Mouse (Mus musculus) embryonic facial prominence, embryonic 14.5 days (tissue): ENCODE measurements around the gene Ndufs6. TPM values are rescaled to one million over a fixed set of nuclear protein-coding genes. Genes with fewer than 3 reads are reported as not detected.

Experiments used
- ATAC-seq: fragments of 200-750 bp; cut with Nextera tagmentation; 2 replicates; pipeline ENCODE4 v1.8.0; 2017; ENCODE audit warnings: low read depth, moderate number of reproducible peaks, moderate TSS enrichment
- DNase-seq: peaks from one replicate; pipeline ENCODE4 v3.0.0-alpha.2; 2015; ENCODE audit warnings: low spot score
- H3K27ac ChIP-seq: fragments of 300-500 bp; sonication (generic); replicated peaks from 2 replicates; pipeline ENCODE4 v1.5.1; 2014; ENCODE audit warnings: low read depth, mild to moderate bottlenecking, low read length, moderate library complexity
- H3K27me3 ChIP-seq: fragments of 300-500 bp; sonication (generic); replicated peaks from 2 replicates; pipeline ENCODE4 v1.6.1; 2014; ENCODE audit warnings: low read length; ENCODE audit not compliant: control insufficient read depth, insufficient read depth
- H3K36me3 ChIP-seq: fragments of 300-500 bp; sonication (generic); 2 replicates; pipeline ENCODE4 v1.6.1; 2014; ENCODE audit warnings: low read length, mixed read lengths; ENCODE audit not compliant: control insufficient read depth, insufficient read depth
- H3K4me1 ChIP-seq: fragments of 300-500 bp; sonication (generic); 2 replicates; pipeline ENCODE4 v1.6.1; 2014; ENCODE audit warnings: antibody characterized with exemption, low read length; ENCODE audit not compliant: control insufficient read depth, insufficient read depth
- H3K4me2 ChIP-seq: fragments of 300-500 bp; sonication (generic); 2 replicates; pipeline ENCODE4 v1.6.1; 2014; ENCODE audit warnings: low read depth, mild to moderate bottlenecking, low read length, moderate library complexity, mixed read lengths
- H3K4me3 ChIP-seq: fragments of 300-500 bp; sonication (generic); 2 replicates; pipeline ENCODE4 v1.5.1; 2014; ENCODE audit warnings: low read depth, mild to moderate bottlenecking, low read length
- H3K9ac ChIP-seq: fragments of 300-500 bp; sonication (generic); 2 replicates; pipeline ENCODE4 v1.6.1; 2014; ENCODE audit warnings: low read depth, mild to moderate bottlenecking, low read length, moderate library complexity, mixed read lengths
- H3K9me3 ChIP-seq: fragments of 300-500 bp; sonication (generic); 2 replicates; pipeline ENCODE4 v1.6.1; 2016; ENCODE audit warnings: low read length; ENCODE audit not compliant: control insufficient read depth
- WGBS: fragments of 180-500 bp; shearing (Covaris S2); extraction: QIAGEN DNeasy Blood & Tissue Kit; methylation state at CpG from one replicate; pipeline ENCODE4 v1.1.7; 2014; 5-methylcytosine and 5-hydroxymethylcytosine counted together
- polyA plus RNA-seq: library from polyadenylated mRNA; unstranded; fragments of >200 nt; fragmentation: Nextera tagmentation; extraction: Ambion mirVana; gene quantifications from 2 replicates; pipeline ENCODE4 v1.2.1, GENCODE M21; 2014

Gene Ndufs6
- polyA plus RNA-seq, 1 experiment from 2014 or later: 386 TPM

- H3K9me3 ChIP-seq: no peaks in the 10 kb centered on the region
- no peaks in the 10 kb centered on the region for H3K36me3 ChIP-seq
- WGBS: 80% methylated on average over 7 of the region's 7 CpGs
- no peak overlapping the region for H3K9ac ChIP-seq
- H3K27me3 ChIP-seq: no peaks in the 10 kb centered on the region
- no peak overlapping the region for H3K4me3 ChIP-seq
- no peaks in the 10 kb centered on the region for H3K4me1 ChIP-seq
- no peak for ATAC-seq
- H3K27ac ChIP-seq: no peak overlapping the region
- DNase-seq: no peak
- no peak overlapping the region for H3K4me2 ChIP-seq
These were observed 19.7 kb upstream of the Ndufs6 start for GRCm38 (mm10) chr13:73347922-73348650.

- Histone ChIP-seq H3K4me2 (no peak overlapping the region), H3K36me3 (no peaks in the 10 kb centered on the region), H3K27ac (no peak overlapping the region), H3K27me3 (no peaks in the 10 kb centered on the region), H3K4me3 (no peak overlapping the region), H3K4me1 (no peaks in the 10 kb centered on the region), H3K9ac (no peak overlapping the region), H3K9me3 (no peaks in the 10 kb centered on the region)
- ATAC-seq: no peak
- no peak for DNase-seq
- WGBS: 58% methylated on average over 3 of the region's 3 CpGs
These were observed 18.8 kb upstream of the Ndufs6 start for GRCm38 (mm10) chr13:73347171-73347570.

GRCm38 (mm10) chr13:73346743-73347142 lies 18.4 kb upstream of the Ndufs6 start:
- ATAC-seq (no peak), DNase-seq (no peak)
- no peak overlapping the region for H3K27ac ChIP-seq
- H3K4me2 ChIP-seq: no peak overlapping the region
- H3K4me3 ChIP-seq: no peak overlapping the region
- H3K9me3 ChIP-seq: no peaks in the 10 kb centered on the region
- no peak overlapping the region for H3K9ac ChIP-seq
- H3K27me3 ChIP-seq: no peaks in the 10 kb centered on the region
- 65% methylated on average over 4 of the region's 4 CpGs for WGBS
- no peaks in the 10 kb centered on the region for H3K4me1 ChIP-seq
- H3K36me3 ChIP-seq: no peaks in the 10 kb centered on the region

- no peak overlapping the region for H3K4me2 ChIP-seq
- H3K36me3 ChIP-seq: no peaks in the 10 kb centered on the region
- no peaks in the 10 kb centered on the region for H3K9me3 ChIP-seq
- no peak overlapping the region for H3K9ac ChIP-seq
- DNase-seq (no peak), ATAC-seq (no peak)
- no peak overlapping the region for H3K27ac ChIP-seq
- H3K4me3 ChIP-seq: no peak overlapping the region
- H3K4me1 ChIP-seq: no peaks in the 10 kb centered on the region
- WGBS: 6% methylated on average over 2 of the region's 2 CpGs
- H3K27me3 ChIP-seq: no peaks in the 10 kb centered on the region
These were observed 17.8 kb upstream of the Ndufs6 start for GRCm38 (mm10) chr13:73346131-73346530.

- Histone ChIP-seq H3K4me1 (no peaks in the 10 kb centered on the region), H3K4me3 (no peak overlapping the region), H3K27me3 (no peaks in the 10 kb centered on the region), H3K9ac (no peak overlapping the region), H3K36me3 (no peaks in the 10 kb centered on the region), H3K9me3 (no peaks in the 10 kb centered on the region), H3K27ac (no peak overlapping the region), H3K4me2 (no peak overlapping the region)
- whole genome bisulfite sequencing: 80% methylated on average over 9 of the region's 9 CpGs
- DNase-seq (no peak), ATAC-seq (no peak)
These were observed 17.0 kb upstream of the Ndufs6 start for GRCm38 (mm10) chr13:73345102-73345890.

GRCm38 (mm10) chr13:73336753-73337152 lies 8.4 kb upstream of the Ndufs6 start:
- Histone ChIP-seq H3K9ac (no peak overlapping the region), H3K4me2 (no peak overlapping the region), H3K27ac (no peak overlapping the region), H3K27me3 (no peaks in the 10 kb centered on the region), H3K36me3 (no peaks in the 10 kb centered on the region), H3K4me3 (no peak overlapping the region), H3K9me3 (no peaks in the 10 kb centered on the region), H3K4me1 (peaks cover 1% of the 10 kb centered on the region; the same call in 1 of the 2 replicates)
- WGBS: 60% methylated on average over 7 of the region's 7 CpGs
- no peak for ATAC-seq
- no peak for DNase-seq

- peak overlapping the region; percentile 79 for H3K4me3 ChIP-seq
- H3K4me2 ChIP-seq: peak overlapping the region; percentile 91
- H3K27ac ChIP-seq: no peak overlapping the region
- WGBS: 66% methylated on average over 3 of the region's 3 CpGs
- DNase-seq: no peak
- H3K4me1 ChIP-seq: peaks cover 19% of the 10 kb centered on the region
- no peak for ATAC-seq
- H3K36me3 ChIP-seq: no peaks in the 10 kb centered on the region
- H3K27me3 ChIP-seq: no peaks in the 10 kb centered on the region
- no peaks in the 10 kb centered on the region for H3K9me3 ChIP-seq
- H3K9ac ChIP-seq: peak overlapping the region; percentile 91
These were observed 3.4 kb upstream of the Ndufs6 start for GRCm38 (mm10) chr13:73331736-73332135.

- H3K36me3 ChIP-seq: peaks cover 7% of the 10 kb centered on the region; the same call in 1 of the 2 replicates
- H3K4me3 ChIP-seq: peak overlapping the region; percentile 79
- H3K9ac ChIP-seq: peak overlapping the region; percentile 91
- ATAC-seq: peak; percentile 93
- no peaks in the 10 kb centered on the region for H3K9me3 ChIP-seq
- no peaks in the 10 kb centered on the region for H3K27me3 ChIP-seq
- peak; percentile 92 for DNase-seq
- 1% methylated on average over 40 of the region's 42 CpGs for WGBS
- H3K4me2 ChIP-seq: peak overlapping the region; percentile 91
- H3K4me1 ChIP-seq: peaks cover 19% of the 10 kb centered on the region
- peak overlapping the region; percentile 75 for H3K27ac ChIP-seq
These were observed 2.6 kb upstream of the Ndufs6 start for GRCm38 (mm10) chr13:73330844-73331501.
